Mouse (Mus musculus): ENCODE measurements around the gene Ramp1.

DNA sequence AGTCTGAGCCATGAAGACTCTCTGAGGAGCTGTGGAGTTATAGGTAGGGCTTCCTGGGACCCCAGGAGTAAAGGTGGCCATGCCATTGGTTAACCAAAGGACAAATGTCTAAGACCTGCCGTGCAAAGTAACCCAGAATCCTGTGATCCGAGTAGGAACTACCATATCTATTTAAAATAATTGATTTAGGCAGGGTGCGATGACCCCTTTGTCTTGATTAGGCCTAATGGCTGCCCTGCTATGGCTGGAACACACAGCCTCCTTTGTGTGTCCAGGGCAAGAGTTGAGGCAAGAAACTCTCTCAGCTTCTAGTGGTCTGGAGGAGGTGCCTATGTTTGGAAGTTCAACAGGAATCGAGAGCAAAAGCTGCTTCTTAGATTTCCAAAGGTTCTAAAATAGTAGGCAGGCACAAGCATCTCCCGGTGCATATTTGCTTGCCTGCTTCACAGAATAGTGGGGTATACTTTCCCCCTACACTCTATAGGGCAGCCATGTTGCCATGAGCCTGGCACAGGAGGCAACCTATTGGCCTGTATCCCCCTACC is 24.7 kb downstream of the Ramp1 start:
- TF ChIP-seq CTCF (IDR thresholded peaks at IDR 0.05; ENCODE audit: extremely low read depth, insufficient read length, insufficient replicate concordance, low read depth, low read length) (no peak), POLR2A (IDR thresholded peaks at IDR 0.05; ENCODE audit: low read depth, low read length) (no peak)

All from small intestine, adult 2 months (tissue).